Mouse (Mus musculus): Measurements from ENCODE around the gene 4930426L09Rik.

DNA sequence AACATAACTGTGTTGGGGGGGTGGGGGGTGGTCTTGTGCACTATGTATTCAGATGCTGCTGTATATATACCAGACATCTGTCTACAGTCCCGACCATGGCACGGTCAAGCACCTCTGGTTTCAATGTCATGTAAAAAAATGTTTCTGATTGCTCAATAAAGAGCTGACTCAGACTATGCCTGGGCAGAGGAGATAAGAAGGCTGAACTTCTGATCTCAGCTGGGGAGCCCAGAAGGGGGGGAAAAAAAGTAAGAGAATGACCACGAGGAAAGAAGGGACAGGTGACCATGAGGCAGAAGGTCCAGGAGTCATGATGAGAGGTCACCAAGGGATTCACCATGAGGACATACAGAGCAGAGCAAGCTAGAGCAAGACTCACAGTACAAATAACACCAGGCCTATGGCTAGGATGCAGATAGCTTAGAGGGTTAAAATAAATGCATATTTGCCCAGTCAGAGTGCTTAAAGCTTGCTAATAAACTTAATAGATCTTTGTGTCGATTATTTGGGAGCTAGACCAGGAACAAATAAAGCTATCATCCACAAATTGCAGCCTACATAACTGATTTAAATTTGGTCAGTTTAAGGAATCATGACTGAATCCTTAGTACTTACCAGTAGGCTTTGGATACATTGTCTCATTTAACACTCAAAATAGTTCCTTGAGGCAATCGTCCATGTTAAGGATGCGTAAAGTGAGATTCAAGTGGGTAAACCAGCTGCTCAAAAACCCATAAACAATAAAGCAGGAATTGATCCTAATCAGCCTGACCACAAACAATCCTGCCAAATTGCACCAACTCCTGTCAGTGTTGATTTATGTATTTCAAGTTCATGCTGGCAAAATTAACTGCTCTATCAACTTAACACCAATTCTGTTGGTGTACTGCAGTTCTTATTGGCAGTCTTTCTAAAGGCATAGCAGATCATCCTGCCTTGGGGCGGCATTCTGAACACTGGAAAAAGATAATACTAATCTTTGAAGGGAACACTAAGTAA, 5.3 kb upstream of the 4930426L09Rik start:
- no peak for TF ChIP-seq ZNF384 (IDR thresholded peaks at IDR 0.05; ENCODE audit: low read depth, low read length)
- TF ChIP-seq MAFK (IDR thresholded peaks at IDR 0.05; ENCODE audit: insufficient read depth, low read depth, low read length) = no peak
- TF ChIP-seq ZC3H11A (IDR thresholded peaks at IDR 0.05; ENCODE audit: borderline replicate concordance, low read depth, low read length) = no peak

All from ES-E14 (cell line).